Mouse (Mus musculus) E14TG2a.4 (cell line): ENCODE measurements at regions not wholly inside any gene's neighbourhood (a gene's known extent, or its start where the extent isn't known, plus 50 kb on each side); places are given as distances from the start of the nearest gene placed in this dataset.

Experiments used
- CTCF ChIP-seq: conservative IDR thresholded peaks from 2 replicates; pipeline ENCODE4 v1.5.1; 2014; ENCODE audit warnings: low read length
- NANOG ChIP-seq: IDR thresholded peaks from 2 replicates; pipeline ENCODE4 v1.6.1; 2014; ENCODE audit warnings: borderline replicate concordance, low read length, mixed read lengths
- POU5F1 ChIP-seq: IDR thresholded peaks from 2 replicates; pipeline ENCODE4 v1.6.1; 2014; ENCODE audit warnings: low read length, borderline replicate concordance

- TF ChIP-seq CTCF (no peak), NANOG (no peak), POU5F1 (no peak)
Observed at GRCm38 (mm10) chr2:51465576-51465975, 161.7 kb upstream of the Tas2r134 start.
